Mouse (Mus musculus): ENCODE measurements at regions not wholly inside any gene's neighbourhood (a gene's known extent, or its start where the extent isn't known, plus 50 kb on each side); places are given as distances from the start of the nearest gene placed in this dataset.

DNA sequence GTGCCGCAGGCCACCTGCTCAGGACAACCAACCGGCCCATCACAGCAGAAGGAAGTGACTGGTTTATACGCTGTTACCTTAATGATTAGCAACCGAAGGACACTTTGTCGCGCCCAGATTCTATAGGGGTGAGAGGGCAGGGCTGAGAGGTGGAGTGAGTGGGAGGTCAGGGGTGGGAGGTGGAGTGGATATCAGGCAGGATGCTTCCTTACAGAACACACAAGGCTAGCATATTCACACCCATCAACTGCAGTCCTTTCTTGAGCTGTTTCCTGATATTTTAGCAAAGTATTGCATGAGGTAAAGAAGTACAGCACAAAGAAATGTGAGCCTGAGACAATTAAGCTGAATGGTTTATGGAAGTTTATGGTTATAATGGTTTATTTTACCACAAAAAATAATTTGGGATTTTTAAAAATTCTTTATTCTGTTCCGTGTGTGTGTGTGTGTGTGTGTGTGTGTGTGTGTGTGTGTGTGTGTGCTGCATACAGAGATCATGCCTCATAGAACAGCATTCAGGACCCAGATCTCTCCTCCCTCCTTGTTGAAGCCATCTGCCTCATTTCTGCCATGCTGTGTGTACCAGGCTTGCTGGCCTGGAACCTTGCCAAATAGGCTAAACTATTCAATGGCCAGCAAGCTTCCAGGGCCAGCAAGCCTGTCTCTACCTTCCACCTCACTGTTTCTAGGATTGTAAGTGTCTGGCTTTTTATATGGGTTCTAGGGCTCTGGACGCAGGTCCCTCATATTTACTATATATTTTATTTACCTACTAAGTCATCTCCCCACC is 190.5 kb downstream of the Prkcq start:
- DNase-seq, result no peak

DNA sequence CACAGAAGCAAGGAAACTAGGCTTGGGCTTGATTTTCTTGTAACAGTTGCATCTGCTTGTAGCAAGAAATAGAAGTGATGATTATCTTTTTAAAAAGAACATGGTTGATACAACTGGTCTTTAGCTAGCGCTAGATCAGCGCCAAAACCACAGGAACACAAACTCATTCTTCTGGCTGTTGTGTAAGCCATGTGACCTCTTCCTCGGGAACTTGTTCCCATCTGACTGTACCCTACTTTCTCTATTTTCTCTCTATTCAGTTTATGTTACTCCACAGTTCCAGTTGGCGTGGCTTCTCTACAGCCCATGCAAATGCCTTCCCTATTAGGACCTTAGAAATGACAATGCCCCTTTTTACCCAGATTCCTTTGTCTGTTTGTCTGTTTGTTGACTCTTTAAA is 187.4 kb downstream of the Prkcq start:
- DNase-seq, result no peak

DNA sequence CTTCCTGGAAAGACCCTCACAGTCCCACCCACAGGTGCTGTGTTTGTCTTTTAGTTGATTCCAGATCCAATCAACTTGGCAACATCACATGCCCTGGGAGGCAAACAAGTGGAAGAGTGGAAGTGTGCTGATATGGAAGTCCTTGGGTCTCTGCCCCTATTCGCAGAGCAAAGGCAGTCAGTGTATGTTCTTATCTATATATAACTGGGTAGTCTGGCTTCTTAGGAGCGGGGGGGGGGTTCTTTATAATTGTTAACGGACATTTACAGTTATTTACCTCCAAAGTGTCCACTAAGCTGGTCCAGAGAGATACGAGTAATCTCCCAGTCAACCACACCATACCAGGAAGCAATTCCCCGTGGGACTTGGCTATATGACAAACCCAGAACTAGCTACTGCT is 184.8 kb downstream of the Prkcq start:
- no peak for DNase-seq

DNA sequence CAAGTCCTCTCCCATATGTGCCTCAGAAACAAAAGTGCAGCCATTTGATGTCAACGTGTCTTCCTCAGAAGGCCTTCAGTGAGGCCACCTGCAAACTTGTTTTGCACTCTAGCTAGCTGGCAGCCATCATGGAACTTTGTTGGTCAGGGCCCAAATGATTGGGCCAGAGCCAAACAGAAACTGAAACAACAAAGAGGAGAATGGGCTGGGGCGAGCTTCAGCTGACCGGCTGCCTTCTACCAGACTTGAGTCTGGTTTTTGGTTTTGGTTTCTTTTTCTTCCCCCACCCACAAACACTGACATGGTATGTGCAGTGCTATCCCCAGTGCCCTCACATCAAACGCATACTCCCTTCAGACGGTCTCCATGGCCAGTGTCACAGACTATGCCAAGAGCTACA is 183.7 kb downstream of the Prkcq start:
- DNase-seq, result no peak

All from adrenal gland, adult 8-10 months (tissue).